Mouse (Mus musculus) urinary bladder, postnatal 14 days (tissue): ENCODE results near the gene Dcaf7.
"Not testable (repeated sequence)": the region's sequence is repeated elsewhere in the genome, so short reads cannot be mapped to it uniquely, and the experiment has no call there.

ENCODE experiments used
- DNase-seq: peaks from one replicate; pipeline ENCODE4 v3.0.0; 2021; ENCODE audit warnings: low spot score

Gene Dcaf7

DNA sequence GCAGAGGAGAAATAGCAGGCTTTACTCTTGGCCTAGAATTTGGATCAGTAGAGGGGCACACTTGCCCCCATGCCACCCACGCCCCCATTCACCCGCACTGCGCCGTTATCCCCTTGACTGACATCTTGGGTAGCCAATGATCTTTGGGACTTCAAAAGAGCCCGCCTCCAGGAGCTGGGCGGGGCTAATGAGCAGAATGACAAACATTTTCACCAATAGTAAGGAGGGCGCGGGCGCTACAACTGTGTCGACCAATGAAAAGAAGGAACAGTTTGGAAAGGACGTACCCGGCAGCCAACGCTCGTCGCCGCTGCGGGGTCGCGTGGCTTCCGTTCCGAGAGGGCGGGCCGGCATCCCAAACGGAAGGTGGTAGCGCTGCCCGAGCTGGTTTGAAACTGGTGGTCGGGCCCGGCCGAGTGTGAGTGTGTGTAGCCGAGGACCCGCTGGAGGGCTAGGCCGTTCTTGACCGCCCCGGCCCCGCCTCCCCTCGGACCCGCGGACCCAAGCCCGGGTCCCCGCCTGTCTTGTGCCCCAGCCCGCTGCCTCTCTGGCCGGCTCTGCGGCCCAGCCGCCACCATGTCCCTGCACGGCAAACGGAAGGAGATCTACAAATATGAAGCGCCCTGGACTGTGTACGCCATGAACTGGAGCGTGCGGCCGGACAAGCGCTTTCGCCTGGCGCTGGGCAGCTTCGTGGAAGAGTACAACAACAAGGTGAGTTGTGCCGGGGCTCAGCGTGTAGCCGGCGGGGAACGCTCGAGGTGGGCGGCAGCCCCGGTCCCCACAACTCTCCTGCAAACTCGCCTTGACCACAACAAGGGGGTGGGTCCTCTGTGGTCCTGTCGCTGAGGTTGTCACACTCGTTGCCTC is at the start of gene Dcaf7:
Gene Dcaf7, plus strand, starts transcription at position 325 of the 870 bp plus-strand sequence.
- DNase-seq, result peak; percentile 95

DNA sequence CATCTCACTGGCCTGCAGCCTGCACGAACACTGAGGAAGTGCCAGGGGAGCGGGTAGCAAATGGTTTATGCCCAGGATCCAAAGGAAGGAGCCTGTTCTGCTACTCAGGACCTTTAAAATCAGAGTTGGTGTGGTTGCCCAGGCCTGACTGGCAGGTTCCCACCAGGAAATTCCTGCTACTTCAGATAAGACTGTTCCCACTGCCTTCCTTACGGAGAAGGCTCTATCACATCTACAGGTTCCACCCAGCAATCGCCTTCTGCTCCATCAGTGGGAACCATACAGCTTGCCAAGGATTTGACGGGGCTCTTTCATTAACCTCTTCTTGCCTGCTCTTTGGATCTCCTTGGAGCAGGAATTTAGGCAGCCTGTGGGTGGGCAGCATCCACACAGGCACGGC is 49.2 kb upstream of the Dcaf7 start:
- DNase-seq, result no peak

DNA sequence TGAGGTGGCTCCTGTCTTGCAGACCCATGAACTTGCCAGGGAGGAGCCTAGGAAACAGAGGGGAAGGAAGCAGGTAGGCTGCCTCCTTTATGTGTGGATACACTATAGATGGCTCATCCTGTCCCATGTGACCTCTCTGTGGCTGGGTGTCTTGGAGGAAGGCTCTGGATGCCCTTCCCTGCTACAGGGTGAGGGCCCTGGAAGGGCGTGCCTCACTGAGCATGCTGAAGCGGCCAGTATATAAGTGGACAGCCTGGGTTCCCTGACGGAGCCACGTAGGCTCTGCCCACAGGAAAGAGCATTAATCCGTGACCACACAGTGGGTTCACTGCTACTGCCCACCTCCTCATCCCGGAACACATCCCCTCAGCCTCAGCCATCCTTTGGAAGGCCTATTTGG is 47.2 kb upstream of the Dcaf7 start:
- DNase-seq, result no peak

DNA sequence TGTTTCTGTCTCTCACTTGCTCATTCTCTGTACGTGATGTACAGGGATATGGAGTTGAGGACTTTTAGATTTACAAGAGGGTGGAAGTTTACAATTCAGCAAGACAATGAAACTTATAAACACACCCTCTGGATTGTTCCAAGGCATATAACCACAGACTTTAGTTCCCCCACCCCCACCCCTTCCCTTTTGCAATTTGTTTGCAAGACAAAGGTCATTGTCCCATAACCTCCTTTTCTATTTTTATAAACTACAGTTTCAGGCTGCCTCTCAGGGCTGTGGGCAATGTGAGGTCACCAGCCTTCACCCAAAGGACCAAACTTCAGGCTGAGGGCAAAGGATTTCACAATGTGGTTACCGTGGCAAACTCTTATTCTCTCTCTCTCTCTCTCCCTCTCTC is 46.4 kb upstream of the Dcaf7 start:
- DNase-seq, result no peak

GRCm38 (mm10) chr11:105994375-105994774 is 42.3 kb upstream of the Dcaf7 start, which contains the start of gene Ace3:
Gene Ace3 (plus strand): TSS chr11:105994675.
- no peak for DNase-seq

DNA sequence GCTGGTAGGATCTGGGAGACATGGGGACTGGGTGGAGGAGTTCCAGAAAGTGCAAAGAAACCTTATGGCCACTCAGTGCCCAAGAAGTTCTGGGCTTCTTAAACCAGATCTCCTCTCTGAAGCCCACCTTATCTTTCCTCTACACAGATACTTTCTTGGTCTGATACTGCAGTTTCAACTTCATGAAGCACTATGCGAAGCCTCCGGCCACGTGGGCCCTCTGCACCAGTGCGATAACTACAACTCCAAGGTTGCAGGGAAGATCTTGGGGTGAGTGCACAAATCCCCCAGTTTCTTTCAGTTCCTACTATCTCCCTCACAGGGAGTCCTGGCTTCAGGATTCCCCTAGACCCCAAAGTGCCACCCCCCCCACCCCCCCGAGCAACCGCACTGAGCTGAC is 36.6 kb upstream of the Dcaf7 start:
- DNase-seq, result no peak

GRCm38 (mm10) chr11:106001718-106002117 is 35.0 kb upstream of the Dcaf7 start:
- DNase-seq, result no peak

GRCm38 (mm10) chr11:106004576-106004975 is 32.1 kb upstream of the Dcaf7 start:
- DNase-seq, result no peak

DNA sequence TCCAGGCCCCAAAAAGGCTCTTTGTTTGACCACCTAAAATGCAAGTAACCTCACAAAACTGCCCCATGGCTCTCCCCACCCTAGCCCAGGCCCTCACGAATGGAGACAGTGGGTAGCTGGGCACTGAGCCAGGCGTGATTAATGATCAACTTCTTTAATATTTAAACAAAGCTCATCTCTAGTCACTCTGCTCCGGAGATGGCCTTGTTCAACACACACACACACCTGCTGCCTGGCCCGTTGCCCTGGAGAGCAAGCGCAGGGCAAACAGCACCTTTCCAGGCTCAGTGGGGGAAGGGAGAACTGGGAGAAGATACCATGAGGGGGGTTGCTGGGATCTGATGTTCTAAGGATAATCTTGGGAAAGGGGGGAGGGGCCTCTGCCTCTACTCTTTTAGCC is 30.7 kb upstream of the Dcaf7 start:
- no peak for DNase-seq

DNA sequence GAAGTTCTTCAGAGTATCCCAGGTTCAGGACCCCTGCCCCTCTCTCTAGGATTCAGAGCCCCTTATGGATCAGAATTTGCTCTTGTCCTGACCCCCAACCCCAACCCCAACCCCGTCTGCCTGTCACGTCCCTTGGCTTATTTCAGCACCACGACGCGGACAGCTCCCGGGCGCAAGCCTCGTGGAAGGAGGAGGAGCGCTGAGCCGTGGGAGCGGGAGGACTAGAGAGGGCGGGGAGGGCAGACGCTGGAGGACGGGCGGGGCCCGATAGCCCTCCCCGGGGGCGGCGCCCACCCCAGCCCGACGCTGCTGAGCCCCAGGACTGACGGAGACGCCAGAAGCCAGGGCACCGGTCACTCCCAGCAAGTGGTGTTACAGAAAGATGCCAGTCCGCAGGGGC is 28.9 kb upstream of the Dcaf7 start, which contains the start of gene Kcnh6:
Gene Kcnh6, plus strand, starts transcription at position 304 of the 400 bp plus-strand sequence.
- peak; percentile 80 for DNase-seq

GRCm38 (mm10) chr11:106012711-106013110 is 24.0 kb upstream of the Dcaf7 start:
- DNase-seq, result no peak

- peak; percentile 57 for DNase-seq
Measured at GRCm38 (mm10) chr11:106013556-106014225, 23.0 kb upstream of the Dcaf7 start.

- DNase-seq, result no peak
Measured at GRCm38 (mm10) chr11:106016440-106016839, 20.2 kb upstream of the Dcaf7 start.

DNA sequence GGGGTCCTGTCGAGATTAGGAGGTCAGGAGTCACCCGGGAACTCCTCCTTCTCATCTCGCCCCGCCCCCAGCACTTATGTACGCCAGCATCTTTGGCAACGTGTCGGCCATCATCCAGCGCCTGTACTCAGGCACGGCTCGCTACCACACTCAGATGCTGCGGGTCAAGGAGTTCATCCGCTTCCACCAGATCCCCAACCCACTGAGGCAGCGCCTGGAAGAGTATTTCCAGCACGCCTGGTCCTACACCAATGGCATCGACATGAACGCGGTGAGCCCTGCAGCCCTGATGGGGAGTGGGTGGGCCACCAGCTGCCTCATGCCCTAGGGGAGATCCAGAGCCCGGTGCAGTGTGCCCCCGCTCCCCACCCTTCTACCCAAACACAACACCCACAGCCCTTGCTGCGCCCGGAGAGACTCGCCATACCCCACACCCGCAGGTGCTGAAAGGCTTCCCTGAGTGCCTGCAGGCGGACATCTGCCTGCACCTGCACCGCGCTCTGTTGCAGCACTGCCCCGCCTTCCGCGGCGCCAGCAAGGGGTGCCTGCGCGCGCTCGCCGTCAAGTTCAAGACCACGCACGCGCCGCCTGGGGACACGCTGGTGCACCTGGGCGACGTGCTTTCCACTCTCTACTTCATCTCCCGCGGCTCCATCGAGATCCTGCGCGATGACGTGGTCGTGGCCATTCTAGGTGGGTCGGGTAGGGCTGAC is 16.5 kb upstream of the Dcaf7 start:
- no peak for DNase-seq

GRCm38 (mm10) chr11:106025774-106026173 is 10.9 kb upstream of the Dcaf7 start:
- DNase-seq, result no peak

DNA sequence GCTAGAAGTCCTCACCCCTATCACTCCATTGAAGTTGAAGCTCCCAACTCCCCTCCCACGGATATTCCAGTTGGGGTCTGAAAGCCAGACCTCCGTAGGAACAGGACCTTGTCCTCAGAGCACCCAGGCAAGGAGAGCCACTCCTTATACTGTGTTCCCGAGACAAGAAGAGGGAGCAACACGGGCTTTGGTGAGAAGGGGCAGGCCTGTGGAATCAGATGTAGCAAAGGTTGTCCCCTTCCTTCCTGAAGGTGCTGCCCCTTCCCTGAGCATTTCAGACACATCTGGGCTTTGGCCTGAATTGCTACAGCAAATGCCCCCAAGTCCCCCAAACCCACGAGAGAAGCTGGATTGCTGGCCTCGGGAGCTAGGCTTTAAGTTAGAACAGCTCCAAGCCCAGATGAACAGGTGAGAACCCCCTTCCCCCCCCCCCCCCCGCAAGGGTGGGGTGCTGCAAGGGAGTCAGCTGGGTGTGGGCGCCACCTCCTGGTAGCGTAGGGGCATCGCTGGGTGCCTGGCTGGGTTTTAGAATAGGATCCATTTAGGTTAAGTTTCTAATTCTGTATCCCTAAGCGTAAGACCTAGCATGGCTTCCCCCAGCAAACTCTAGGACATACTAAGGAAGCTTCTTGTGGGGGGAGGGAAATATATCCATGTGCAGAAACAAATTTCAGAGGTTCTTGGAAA is 10.1 kb upstream of the Dcaf7 start:
- DNase-seq, result peak; percentile 53

DNA sequence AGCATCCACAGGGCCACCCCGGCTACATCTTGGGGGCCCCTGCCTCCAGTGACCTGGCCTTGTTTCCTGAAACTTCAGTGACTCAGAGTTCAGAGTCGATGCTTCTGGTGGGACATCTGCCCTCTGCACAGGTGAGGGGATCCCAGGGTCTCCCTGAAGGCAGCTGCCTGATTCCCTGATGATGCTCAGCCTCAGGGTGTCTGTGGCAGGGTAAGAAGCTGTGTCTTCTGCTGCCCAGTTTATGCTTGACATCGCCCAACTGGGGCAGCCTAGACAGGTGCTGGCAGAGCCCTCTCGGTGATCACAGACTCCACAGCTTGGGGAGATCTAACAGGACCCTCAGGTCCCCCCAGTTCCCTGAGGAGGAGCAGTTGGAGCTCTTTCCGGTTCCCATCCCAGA is 9.1 kb upstream of the Dcaf7 start:
- DNase-seq, result no peak

GRCm38 (mm10) chr11:106032074-106032473 is 4.6 kb upstream of the Dcaf7 start:
- not testable (repeated sequence) for DNase-seq

GRCm38 (mm10) chr11:106033491-106033919 is 3.2 kb upstream of the Dcaf7 start:
- no peak for DNase-seq

DNA sequence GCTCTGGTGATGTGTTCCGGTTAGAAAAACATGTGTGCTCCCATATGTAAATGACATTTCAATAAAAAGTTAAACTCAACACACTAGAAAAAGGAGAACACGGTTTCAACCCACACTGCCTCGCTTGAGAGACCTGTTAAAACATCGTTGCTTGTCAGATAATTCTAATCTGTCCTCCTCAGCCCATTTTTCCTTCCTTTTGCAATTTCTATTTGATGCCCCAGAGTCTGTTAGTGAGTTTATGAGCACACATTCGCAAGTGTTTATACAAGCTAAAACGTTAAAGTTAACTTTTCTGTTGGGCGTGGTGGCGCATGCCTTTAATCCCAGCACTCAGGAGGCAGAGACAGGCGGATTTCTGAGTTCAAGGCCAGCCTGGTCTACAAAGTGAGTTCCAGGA is 1.7 kb upstream of the Dcaf7 start:
- no peak for DNase-seq

- DNase-seq, result no peak
Measured at GRCm38 (mm10) chr11:106037418-106037751, 713 bp downstream of the Dcaf7 start.

DNA sequence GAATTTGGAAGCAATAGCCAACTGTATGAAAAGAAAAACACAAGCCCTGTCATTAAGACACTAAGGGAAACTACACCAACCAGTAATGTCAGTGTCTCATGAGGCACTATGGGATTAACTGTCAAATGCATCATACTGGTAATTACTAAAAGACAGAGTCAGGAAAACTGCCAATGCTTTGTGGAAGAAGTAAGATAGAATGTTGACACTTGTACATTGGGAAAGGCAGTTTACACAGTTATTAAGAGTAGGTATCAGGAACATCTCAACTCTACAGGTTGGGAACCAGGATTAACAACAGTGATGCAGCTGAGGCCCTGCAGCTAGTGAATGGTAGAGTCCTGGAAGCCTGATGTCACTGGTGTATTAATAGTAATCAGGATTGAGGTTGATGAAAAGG is 7.7 kb downstream of the Dcaf7 start:
- DNase-seq, result no peak
